Mouse (Mus musculus) natural killer cell, adult 2 months (primary cell): ENCODE measurements at regions not wholly inside any gene's neighbourhood (a gene's known extent, or its start where the extent isn't known, plus 50 kb on each side); places are given as distances from the start of the nearest gene placed in this dataset.

Source experiments
- DNase-seq, 2 experiments: peaks; one replicate each; pipeline ENCODE4 v3.0.0; 2022; ENCODE audit warnings: low spot score in 2 of 2

DNA sequence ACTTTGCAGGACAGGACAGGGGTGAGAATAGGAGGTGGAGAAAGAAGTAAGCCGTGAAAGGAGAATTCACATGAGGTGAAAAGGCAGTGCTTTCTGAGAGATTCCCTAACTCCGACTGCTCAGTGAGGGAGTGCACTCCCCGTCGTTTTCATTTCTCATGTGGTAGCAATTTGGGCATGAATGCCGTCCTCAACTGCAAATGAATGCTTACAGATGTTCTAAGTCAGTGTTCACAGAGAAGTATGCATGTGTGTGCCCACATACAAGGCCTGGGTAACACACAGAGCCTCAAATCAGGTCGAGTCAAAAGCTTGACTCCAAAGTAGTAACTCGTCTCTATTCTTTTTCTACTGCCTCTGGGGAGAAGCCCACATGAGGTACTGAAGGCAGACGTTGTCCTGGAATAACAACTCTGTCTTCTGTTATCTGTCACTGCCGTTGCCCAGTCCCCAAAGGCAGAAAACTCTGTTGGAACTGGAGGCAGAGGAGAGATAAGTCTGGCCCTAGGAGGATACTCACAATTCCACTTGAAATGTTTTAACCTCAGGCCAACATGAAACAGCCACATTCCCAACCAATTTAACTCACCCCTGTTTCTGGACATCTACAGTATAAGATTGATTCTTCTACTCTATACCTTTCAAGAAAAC is 318.0 kb downstream of the Gm11361 start:
- no peak for DNase-seq

DNA sequence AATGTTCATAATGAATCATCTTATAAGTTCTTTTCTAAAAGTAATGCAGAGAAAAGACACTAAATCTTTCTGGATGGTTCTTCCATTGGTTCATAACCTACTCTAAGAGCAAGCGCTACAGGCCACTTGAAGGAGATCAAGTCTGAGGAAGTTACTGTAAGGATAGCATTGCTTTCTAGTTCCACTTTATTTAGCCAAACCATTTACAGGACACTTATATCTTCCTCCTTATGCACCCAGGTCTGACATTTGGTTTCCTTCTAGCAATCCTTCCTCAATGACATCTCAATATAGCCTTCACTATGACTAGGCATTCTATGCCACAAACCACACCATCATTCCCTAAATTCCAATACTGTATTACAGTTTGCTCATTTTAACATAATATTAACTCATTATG is 316.0 kb downstream of the Gm11361 start:
- no peak for DNase-seq

- no peak for DNase-seq
Observed at GRCm38 (mm10) chr13:28572448-28572847, 315.1 kb downstream of the Gm11361 start.

DNA sequence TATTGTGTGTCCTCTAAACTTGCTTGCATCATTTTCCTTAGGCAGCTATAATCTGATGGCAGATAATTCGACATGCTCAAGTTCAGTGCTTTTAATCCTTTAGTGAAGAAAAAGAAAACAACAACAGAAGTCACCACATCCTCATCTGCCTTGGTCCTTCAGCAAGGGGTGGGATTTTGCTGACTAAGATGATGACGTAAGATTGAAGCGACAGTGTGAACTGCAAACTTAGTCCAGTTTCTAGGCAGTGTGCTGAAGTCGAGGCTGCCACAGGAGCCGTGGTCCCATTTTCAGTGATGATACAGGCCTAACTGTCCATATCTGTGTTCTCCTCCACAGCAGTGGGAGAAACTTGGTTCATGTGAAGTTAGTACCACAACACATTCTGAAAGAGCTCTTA is 314.4 kb downstream of the Gm11361 start:
- no peak for DNase-seq

DNA sequence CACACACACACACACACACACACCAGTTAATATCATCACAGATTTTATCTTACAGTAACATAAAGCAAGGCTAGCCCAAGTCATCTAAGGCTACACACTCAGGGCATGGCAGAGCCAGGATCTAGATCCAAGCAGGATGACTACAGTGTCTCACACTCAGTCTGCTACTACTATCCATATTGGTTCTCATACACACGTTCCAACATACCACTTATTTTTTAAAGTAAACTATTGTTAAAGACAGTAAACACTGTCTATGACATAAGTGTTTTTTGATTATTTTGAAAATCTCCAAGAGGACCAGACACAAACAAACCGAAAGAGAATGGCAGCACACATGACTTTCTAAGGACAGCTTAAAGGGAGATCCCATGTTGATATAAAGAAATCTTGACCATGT is 306.3 kb downstream of the Gm11361 start:
- no peak for DNase-seq

DNA sequence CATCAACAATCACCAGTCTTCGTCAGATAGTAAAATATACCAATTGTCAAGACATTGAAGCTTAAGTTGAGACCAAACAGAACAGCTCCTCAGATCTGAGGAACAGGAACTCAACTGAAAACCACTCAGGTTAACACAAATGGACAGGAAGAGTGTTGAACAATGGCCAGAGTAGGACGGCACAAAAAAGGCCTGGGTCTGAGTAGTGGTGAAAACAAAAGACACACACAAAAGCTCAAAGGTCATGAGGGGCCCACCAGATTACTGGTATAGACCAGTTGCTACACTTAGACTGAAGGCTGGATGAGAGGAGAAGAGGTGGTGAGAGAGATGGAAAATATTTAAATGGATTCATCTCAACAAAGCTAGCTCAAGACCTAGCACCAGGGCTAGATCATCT is 302.8 kb downstream of the Gm11361 start:
- no peak for DNase-seq

DNA sequence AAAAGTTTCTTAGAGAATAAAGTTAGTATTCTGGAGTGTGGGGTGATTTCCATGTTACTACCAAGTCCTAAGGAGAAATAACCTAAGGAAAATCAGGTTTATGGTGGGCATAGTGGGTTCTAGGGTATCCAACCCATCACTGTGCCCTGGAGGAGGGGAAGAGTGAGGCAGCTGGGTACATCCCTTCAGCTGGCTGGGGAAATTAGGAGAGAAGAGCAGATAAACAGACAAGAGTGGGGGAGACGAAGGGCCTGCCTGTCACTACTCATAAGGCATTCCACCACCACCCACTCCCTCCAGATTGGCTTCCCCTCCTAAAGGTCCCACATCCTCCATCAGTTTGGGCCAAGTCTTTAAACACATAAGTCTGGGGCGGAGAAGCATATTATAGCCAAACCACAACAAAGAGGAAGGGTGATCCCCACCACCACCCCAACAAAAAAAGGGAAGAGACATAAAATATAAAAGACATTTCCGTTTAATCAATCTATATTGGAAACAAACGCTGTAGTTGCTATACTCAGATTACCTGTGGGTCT is 299.8 kb downstream of the Gm11361 start:
- no peak for DNase-seq

- DNase-seq, result no peak
Observed at GRCm38 (mm10) chr13:28556385-28556938, 299.1 kb downstream of the Gm11361 start.

DNA sequence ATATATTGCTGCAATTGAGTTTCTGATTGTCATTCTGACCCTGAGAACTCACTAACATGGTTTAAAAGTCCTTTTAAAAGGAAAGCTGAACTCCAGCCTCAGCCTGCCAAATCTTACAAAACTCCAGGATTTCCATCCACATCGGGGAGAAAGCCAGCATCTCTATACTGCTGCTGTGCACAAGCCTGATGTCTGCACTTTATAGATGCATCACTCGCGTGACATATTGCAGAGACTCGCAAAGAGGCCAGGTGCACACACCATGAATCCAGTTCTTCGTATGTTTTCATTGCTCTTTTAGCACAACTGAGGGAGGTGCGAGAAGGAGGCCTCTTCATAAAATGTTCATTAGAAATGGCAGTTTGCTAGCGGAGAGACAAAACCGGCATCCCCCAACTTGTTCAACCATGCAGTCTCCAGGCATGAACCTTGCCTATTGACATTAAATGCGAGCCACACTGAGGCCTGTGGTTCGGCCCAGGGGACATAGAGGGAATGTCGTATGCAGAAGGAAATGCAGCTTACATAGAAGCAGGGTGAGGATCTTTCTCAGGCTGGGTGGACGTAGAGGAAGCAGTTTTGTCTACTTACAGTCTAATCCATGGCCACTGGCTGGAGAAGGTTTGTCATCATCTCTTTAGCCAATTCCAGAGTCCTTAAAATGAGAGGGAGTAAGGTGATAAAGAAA is 297.0 kb downstream of the Gm11361 start:
- no peak for DNase-seq

GRCm38 (mm10) chr13:28552974-28553750 is 295.8 kb downstream of the Gm11361 start:
- DNase-seq, result no peak

GRCm38 (mm10) chr13:28551555-28551954 is 294.2 kb downstream of the Gm11361 start:
- peak in 1 of 2 experiments; percentile 30 for DNase-seq

GRCm38 (mm10) chr13:28545797-28546196 is 288.5 kb downstream of the Gm11361 start:
- DNase-seq, result no peak

DNA sequence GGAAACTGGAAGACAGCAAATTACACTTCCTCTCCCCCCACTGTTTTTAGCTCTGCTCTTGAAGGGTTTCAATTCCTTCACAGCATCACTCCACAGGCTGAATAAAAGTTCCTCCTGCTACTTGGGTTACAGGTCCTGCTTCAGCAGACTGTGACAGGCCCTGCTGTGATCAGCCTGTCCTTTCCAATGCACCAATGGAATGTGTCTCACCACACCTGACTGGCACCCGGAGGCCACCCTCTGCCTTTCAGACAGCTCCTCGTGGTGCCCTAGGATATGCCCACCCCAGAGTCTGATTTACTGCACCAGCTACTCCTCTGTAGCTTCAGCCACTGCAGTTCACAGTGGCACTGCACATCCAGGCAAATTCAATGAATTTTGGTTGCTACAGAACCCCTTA is 288.0 kb downstream of the Gm11361 start:
- DNase-seq, result no peak

GRCm38 (mm10) chr13:28544819-28545180 is 287.5 kb downstream of the Gm11361 start:
- no peak for DNase-seq

DNA sequence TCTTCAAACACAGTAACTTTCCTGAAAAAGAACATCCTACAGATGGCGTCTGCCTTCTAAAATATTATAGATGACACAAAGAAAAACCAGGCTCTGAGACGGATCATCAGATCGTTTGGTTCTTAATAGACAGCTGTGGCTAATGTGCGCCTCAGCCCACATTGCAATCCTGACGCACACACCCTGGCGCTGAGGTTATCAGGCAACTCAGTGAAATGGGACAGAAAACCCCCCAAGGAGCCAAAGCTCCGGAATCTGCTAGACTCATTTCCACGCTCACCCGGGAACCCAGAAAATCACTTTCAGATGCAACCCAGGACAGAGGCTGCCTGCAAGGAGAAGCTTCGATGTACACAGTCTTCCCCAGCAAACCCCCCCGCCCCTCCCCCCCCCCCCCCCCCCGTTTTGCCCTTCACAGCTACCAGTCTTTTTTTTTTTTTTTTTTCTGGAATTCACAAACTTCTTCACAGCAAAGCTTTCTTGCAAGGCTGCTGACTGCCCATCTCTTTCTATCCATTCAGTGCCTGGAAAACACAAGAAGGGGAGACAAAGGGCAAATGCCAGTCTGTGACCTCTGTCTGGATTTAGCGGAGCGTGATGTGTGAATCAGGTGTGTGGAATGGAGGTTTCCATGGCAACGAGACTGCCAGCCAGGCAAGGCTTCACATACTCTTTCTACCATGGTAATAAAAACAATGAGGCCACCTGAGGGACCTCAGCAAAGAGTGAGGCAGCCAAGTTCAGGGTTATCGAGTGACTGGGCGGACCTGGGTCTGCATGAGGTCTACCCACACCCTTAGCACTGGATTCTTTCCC is 286.9 kb downstream of the Gm11361 start:
- DNase-seq, result no peak

DNA sequence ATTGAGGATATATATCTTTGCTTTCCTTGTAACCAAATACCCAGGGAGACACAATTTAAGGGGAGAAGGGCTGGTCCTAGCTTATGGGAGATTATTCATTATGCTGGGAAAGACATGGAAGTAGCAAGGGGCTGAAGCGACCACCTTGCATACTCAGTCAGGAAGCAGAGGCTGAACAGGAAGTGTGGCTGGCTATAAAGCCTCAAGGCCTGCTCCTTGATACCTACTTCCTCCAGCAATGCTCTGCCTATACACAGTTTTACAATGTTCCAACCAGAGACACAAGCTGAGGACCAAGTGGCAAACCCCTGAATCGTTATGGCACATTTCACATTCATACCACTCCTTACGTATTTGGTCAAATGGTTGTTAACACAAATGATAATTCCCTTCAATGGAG is 284.3 kb downstream of the Gm11361 start:
- DNase-seq, result no peak

DNA sequence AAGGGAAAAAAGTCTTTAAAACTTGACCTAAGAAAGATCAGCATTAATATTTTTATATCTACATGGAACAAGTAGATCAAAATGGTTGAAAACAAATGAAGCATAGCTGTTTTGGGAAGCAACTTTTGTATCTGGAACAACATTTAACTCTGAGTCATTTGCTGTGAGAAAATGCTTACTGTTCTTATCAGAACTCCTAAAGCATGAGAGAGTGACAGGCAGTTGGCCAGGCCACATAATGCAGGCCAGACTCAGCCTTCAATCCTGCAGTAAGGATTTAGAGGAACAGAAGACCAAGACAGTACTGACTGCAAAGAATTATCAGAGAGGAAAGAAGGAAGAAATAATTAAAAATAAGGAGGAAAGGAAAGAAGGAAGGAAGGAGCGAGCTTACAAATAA is 275.8 kb downstream of the Gm11361 start:
- DNase-seq, result no peak

GRCm38 (mm10) chr13:28532278-28532677 is 274.9 kb downstream of the Gm11361 start:
- DNase-seq, result no peak

DNA sequence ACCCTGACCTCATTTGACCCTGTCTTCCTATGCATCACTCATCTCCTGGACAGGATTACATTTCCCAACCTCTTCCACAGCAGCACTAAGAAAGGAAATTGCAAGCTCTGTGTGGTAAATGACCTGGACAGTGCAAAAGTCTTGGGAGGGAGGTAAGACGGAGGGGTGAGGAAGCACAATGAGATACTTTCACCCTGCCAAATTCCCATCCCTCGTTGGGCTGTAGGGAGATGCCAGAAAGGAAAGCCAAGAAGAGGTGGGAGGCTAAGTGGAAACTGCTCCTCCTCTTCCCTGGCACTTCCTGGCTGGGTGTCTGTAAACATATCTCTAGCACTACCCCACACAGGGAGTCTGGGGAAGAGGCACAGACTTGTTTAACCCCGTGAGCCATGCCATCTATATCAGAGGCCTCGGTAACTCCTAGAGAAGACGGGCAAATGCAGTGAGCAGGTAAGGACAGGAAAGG is 274.2 kb downstream of the Gm11361 start:
- DNase-seq, result no peak

GRCm38 (mm10) chr13:28530947-28531346 is 273.6 kb downstream of the Gm11361 start:
- DNase-seq, result no peak

DNA sequence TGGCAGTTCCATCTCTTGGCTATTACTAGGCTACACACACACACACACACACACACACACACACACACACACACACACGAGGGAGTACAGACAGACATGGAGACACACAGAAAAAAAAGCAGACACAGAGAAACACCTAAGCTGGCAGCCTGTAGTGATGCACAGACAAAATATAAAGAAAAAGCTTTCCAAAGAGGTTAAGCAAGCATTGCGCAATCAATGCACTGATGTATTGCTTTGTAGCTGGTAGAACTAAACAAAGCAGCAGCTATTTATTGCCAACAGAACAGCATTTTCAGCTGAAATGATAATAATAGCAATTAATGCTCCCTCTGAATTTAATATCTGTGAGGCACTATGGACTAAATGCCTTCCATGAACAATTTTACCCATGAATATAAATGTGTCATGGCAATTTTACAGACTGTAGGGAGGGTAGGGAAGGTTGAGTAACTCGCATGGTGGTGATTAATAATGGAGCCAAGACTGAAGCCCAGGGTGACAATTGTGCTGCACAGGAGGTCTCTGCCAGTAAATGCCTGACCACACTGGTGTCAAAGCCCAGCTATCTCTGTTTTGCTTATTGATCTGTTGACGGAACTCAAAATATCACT is 271.7 kb downstream of the Gm11361 start:
- DNase-seq, result no peak
